Mouse (Mus musculus) midbrain, postnatal 0 days (tissue): ENCODE data around the gene Chsy1. TPM values are rescaled to one million over a fixed set of nuclear protein-coding genes. Genes with fewer than 3 reads are reported as not detected.
A peak's percentile ranks its signal among the peaks of the same experiment; 100 is the strongest.

Source experiments
- ATAC-seq: fragments of 200-750 bp; cut with Nextera tagmentation; 2 replicates; pipeline ENCODE4 v1.8.0; 2017; ENCODE audit warnings: moderate number of reproducible peaks, mild to moderate bottlenecking, moderate TSS enrichment, moderate library complexity; ENCODE audit not compliant: low FRiP score
- DNase-seq: peaks from one replicate; pipeline ENCODE4 v3.0.0-alpha.2; 2015; ENCODE audit warnings: low spot score
- H3K27ac ChIP-seq: fragments of 300-500 bp; sonication (generic); 2 replicates; pipeline ENCODE4 v1.5.1; 2014; ENCODE audit warnings: low read depth, mild to moderate bottlenecking, low read length, mixed read lengths
- H3K27me3 ChIP-seq: fragments of 300-500 bp; sonication (generic); 2 replicates; pipeline ENCODE4 v1.6.1; 2014; ENCODE audit warnings: low read length, control low read depth, mixed read lengths; ENCODE audit not compliant: insufficient read depth
- H3K36me3 ChIP-seq: fragments of 300-500 bp; sonication (generic); 2 replicates; pipeline ENCODE4 v1.6.1; 2014; ENCODE audit warnings: low read length, control low read depth, mixed read lengths; ENCODE audit not compliant: insufficient read depth
- H3K4me1 ChIP-seq: fragments of 300-500 bp; sonication (generic); 2 replicates; pipeline ENCODE4 v1.6.1; 2014; ENCODE audit warnings: mild to moderate bottlenecking, control low read depth, antibody characterized with exemption, low read length, mixed read lengths; ENCODE audit not compliant: insufficient read depth
- H3K4me2 ChIP-seq: fragments of 300-500 bp; sonication (generic); 2 replicates; pipeline ENCODE4 v1.6.1; 2014; ENCODE audit warnings: low read depth, mild to moderate bottlenecking, low read length, mixed read lengths; ENCODE audit not compliant: poor library complexity, severe bottlenecking
- H3K4me3 ChIP-seq: fragments of 300-500 bp; sonication (generic); 2 replicates; pipeline ENCODE4 v1.5.1; 2014; ENCODE audit warnings: low read depth, mild to moderate bottlenecking, low read length, moderate library complexity
- H3K9ac ChIP-seq: fragments of 300-500 bp; sonication (generic); replicated peaks from 2 replicates; pipeline ENCODE4 v1.6.1; 2014; ENCODE audit warnings: mild to moderate bottlenecking, low read length, moderate library complexity, mixed read lengths; ENCODE audit not compliant: poor library complexity, severe bottlenecking
- H3K9me3 ChIP-seq: fragments of 300-500 bp; sonication (generic); 2 replicates; pipeline ENCODE4 v1.6.1; 2016; ENCODE audit warnings: low read length, control low read depth
- CTCF ChIP-seq: IDR thresholded peaks from 2 replicates; pipeline ENCODE4 v1.5.1; 2016; ENCODE audit warnings: antibody characterized with exemption, mild to moderate bottlenecking
- WGBS: fragments of 180-500 bp; shearing (Covaris S2); extraction: QIAGEN DNeasy Blood & Tissue Kit; methylation state at CpG from one replicate; pipeline ENCODE4 v1.1.7; 2014; 5-methylcytosine and 5-hydroxymethylcytosine counted together
- polyA plus RNA-seq: library from polyadenylated mRNA; unstranded; fragments of >200 nt; fragmentation: Nextera tagmentation; extraction: Ambion mirVana; gene quantifications from 2 replicates; pipeline ENCODE4 v1.2.1, GENCODE M21; 2015
- total RNA-seq: library from RNA; depleted of rRNA; stranded (reverse); fragments of >200 nt; gene quantifications from 2 replicates; pipeline ENCODE4 v1.2.3, GENCODE M21; 2014

The Chsy1 gene
- total and polyA plus RNA-seq, 2 experiments from 2014 or later = 7.2 to 38.9 TPM

- Histone ChIP-seq H3K4me2 (peak overlapping the region; percentile 92), H3K9ac (0 out of 2 replicates have a peak overlapping the region, but pooled peaks have one; percentile 93), H3K27ac (peak overlapping the region; percentile 91; the same call in 1 of the 2 replicates), H3K36me3 (no peaks in the 10 kb centered on the region), H3K27me3 (no peaks in the 10 kb centered on the region), H3K4me3 (peak overlapping the region; percentile 92), H3K4me1 (peaks cover 4% of the 10 kb centered on the region; the same call in 1 of the 2 replicates), H3K9me3 (no peaks in the 10 kb centered on the region)
- 52% methylated on average over 10 of the region's 10 CpGs for WGBS
- no peak for TF ChIP-seq CTCF
- DNase-seq = no peak
- no peak for ATAC-seq
Observed at GRCm38 (mm10) chr7:66111211-66111610, 1.9 kb downstream of the Chsy1 start.

DNA sequence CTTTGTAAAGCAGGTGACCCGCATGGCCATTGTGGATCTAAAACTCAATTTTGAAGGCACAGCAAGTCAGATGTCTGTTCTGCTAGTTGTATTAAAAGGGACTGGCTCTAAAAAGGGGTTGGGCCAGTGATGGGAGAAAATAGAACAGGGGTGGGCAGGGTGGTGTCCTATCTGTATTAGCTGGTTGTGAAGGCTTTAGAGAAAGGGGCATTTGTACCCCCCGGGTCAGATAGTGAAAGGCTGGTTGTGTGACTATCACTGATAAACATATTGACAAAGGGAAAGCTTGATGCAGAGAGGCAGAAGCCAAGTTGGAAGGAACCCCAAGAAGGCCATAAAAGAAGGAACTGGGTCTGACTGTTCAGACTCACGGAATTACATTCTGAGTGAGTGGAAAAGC, 4.2 kb downstream of the Chsy1 start:
- H3K36me3 ChIP-seq = no peaks in the 10 kb centered on the region
- 84% methylated on average over 3 of the region's 3 CpGs for WGBS
- no peak for TF ChIP-seq CTCF
- no peak overlapping the region for H3K27ac ChIP-seq
- ATAC-seq (no peak), DNase-seq (no peak)
- H3K4me3 ChIP-seq = no peak overlapping the region
- no peaks in the 10 kb centered on the region for H3K9me3 ChIP-seq
- no peak overlapping the region for H3K9ac ChIP-seq
- no peaks in the 10 kb centered on the region for H3K27me3 ChIP-seq
- peaks cover 4% of the 10 kb centered on the region; the same call in 1 of the 2 replicates for H3K4me1 ChIP-seq
- H3K4me2 ChIP-seq = no peak overlapping the region

GRCm38 (mm10) chr7:66115821-66116343, 6.6 kb downstream of the Chsy1 start:
- 86% methylated on average over 11 of the region's 11 CpGs for WGBS
- Histone ChIP-seq H3K9me3 (no peaks in the 10 kb centered on the region), H3K9ac (no peak overlapping the region), H3K27me3 (no peaks in the 10 kb centered on the region), H3K36me3 (no peaks in the 10 kb centered on the region), H3K4me2 (no peak overlapping the region), H3K27ac (no peak overlapping the region), H3K4me3 (no peak overlapping the region), H3K4me1 (peaks cover 4% of the 10 kb centered on the region; the same call in 1 of the 2 replicates)
- ATAC-seq (no peak), DNase-seq (no peak)
- no peak for TF ChIP-seq CTCF

DNA sequence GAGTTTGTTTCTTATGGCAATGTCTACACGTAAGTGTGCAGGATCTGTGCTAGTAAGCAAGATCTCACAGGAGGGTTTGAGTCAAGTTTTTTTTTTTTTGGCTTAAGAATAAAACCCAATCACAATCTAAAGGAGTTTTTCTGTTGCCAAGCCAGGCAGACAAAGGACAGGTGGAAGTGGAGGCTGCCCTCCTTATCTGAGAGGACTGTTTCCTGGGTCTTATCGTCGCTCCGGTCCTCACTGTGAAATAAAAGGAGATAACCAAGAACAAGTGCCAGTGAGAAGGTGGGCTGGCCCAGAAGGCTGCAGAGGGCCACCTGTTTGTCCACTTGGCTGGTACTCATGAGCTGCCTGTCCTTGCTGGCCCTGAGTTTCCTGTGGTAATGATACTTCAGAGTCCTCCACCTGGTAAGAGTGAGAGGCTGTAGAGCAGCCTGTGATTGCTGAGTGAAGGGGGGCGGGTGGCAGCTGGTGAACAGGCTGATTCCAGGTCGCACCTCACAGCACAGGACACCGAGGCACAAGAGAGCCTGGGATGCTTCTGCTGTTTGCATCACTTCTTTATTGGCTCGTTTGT, 7.7 kb downstream of the Chsy1 start:
- Histone ChIP-seq H3K36me3 (no peaks in the 10 kb centered on the region), H3K27me3 (no peaks in the 10 kb centered on the region), H3K4me2 (no peak overlapping the region), H3K9ac (no peak overlapping the region), H3K4me1 (peaks cover 4% of the 10 kb centered on the region; the same call in 1 of the 2 replicates), H3K27ac (no peak overlapping the region), H3K4me3 (no peak overlapping the region), H3K9me3 (no peaks in the 10 kb centered on the region)
- no peak for DNase-seq
- TF ChIP-seq CTCF = no peak
- ATAC-seq = no peak
- 83% methylated on average over 8 of the region's 8 CpGs for WGBS

DNA sequence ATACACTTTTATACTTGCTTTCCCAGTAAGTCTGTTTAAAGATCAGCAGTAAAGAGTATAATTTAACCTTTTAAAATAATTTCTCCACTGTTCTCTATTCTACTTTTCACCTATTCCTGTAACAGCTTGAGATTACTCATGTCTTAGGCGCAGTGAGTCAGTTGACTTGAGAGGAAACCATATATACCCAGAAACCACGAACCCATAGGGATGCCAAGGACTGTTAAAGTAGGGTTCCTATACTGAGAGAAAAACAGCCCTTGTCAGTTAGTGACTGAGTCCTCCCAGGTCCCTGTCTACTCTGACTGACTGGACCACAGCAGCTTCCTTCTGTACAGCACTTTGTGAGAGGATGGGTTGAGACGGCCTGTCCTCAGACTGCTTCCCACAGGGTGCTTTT, 8.7 kb downstream of the Chsy1 start:
- H3K9me3 ChIP-seq = no peaks in the 10 kb centered on the region
- TF ChIP-seq CTCF = no peak
- DNase-seq (no peak), ATAC-seq (no peak)
- no peaks in the 10 kb centered on the region for H3K36me3 ChIP-seq
- WGBS = 89% methylated on average over 3 of the region's 3 CpGs
- no peak overlapping the region for H3K27ac ChIP-seq
- peaks cover 4% of the 10 kb centered on the region; the same call in 1 of the 2 replicates for H3K4me1 ChIP-seq
- no peaks in the 10 kb centered on the region for H3K27me3 ChIP-seq
- no peak overlapping the region for H3K4me2 ChIP-seq
- no peak overlapping the region for H3K9ac ChIP-seq
- H3K4me3 ChIP-seq = no peak overlapping the region

- Histone ChIP-seq H3K4me2 (no peak overlapping the region), H3K9ac (no peak overlapping the region), H3K4me3 (no peak overlapping the region), H3K4me1 (no peaks in the 10 kb centered on the region; the same call in 1 of the 2 replicates), H3K27me3 (no peaks in the 10 kb centered on the region), H3K27ac (no peak overlapping the region), H3K9me3 (no peaks in the 10 kb centered on the region), H3K36me3 (no peaks in the 10 kb centered on the region)
- DNase-seq (no peak), ATAC-seq (no peak)
- no peak for TF ChIP-seq CTCF
- 61% methylated on average over 7 of the region's 7 CpGs for WGBS
Observed at GRCm38 (mm10) chr7:66118796-66119195, 9.5 kb downstream of the Chsy1 start.
